Mouse (Mus musculus) myocyte (in vitro differentiated cells): ENCODE measurements around the gene Fndc10. TPM values are rescaled to one million over a fixed set of nuclear protein-coding genes. Genes with fewer than 3 reads are reported as not detected.

Source experiments
- H3K27me3 ChIP-seq: one replicate; pipeline ENCODE4 v1.6.1; 2011; ENCODE audit not compliant: control insufficient read depth, insufficient read depth, insufficient read length
- H3K36me3 ChIP-seq: one replicate; pipeline ENCODE4 v1.6.1; 2011; ENCODE audit not compliant: control insufficient read depth, insufficient read depth
- H3K4me2 ChIP-seq: one replicate; pipeline ENCODE4 v1.6.1; 2011; ENCODE audit warnings: low read depth, control low read depth
- H3K4me3 ChIP-seq: one replicate; pipeline ENCODE4 v1.5.1; 2011; ENCODE audit warnings: mild to moderate bottlenecking, control low read depth, moderate library complexity
- H3K79me2 ChIP-seq: one replicate; pipeline ENCODE4 v1.6.1; 2011; ENCODE audit not compliant: control insufficient read depth, insufficient read depth
- H3ac ChIP-seq: one replicate; pipeline ENCODE4 v1.6.1; 2011; ENCODE audit not compliant: control insufficient read depth, insufficient read length
- CEBPB ChIP-seq: IDR thresholded peaks from 2 replicates; pipeline ENCODE4 v1.6.1; 2011; ENCODE audit warnings: mild to moderate bottlenecking, moderate library complexity; ENCODE audit not compliant: poor library complexity, insufficient read depth, severe bottlenecking
- E2F4 ChIP-seq: IDR thresholded peaks from one replicate; pipeline ENCODE4 v1.6.1; 2011; ENCODE audit warnings: mild to moderate bottlenecking, control low read depth, moderate library complexity; ENCODE audit not compliant: insufficient read depth
- MAX ChIP-seq: IDR thresholded peaks from one replicate; pipeline ENCODE4 v1.6.1; 2011; ENCODE audit warnings: low read depth, mild to moderate bottlenecking, control low read depth
- MYOD1 ChIP-seq, 3 experiments: IDR thresholded peaks; one replicate each; pipeline ENCODE4 v1.6.1; 2011; ENCODE audit warnings: control low read depth in 2 of 3, low read depth in 2 of 3, mild to moderate bottlenecking in 2 of 3, moderate library complexity in 1 of 3; ENCODE audit not compliant: insufficient read length in 2 of 3, control insufficient read depth in 1 of 3
- MYOG ChIP-seq, 3 experiments: IDR thresholded peaks; one replicate each; pipeline ENCODE4 v1.6.1; 2011; ENCODE audit warnings: control low read depth in 2 of 3, low read depth in 2 of 3, mild to moderate bottlenecking in 2 of 3; ENCODE audit not compliant: insufficient read length in 2 of 3, control insufficient read depth in 1 of 3, insufficient read depth in 1 of 3
- POLR2A ChIP-seq: IDR thresholded peaks from one replicate; pipeline ENCODE4 v1.6.1; 2011; ENCODE audit warnings: low read depth, mild to moderate bottlenecking, control low read depth, moderate library complexity; ENCODE audit not compliant: insufficient read length
- POLR2AphosphoS2 ChIP-seq: IDR thresholded peaks from one replicate; pipeline ENCODE4 v1.6.1; 2011; ENCODE audit warnings: low read depth, control low read depth; ENCODE audit not compliant: insufficient read length
- REST ChIP-seq: IDR thresholded peaks from one replicate; pipeline ENCODE4 v1.6.1; 2011; ENCODE audit warnings: mild to moderate bottlenecking, control low read depth, moderate library complexity; ENCODE audit not compliant: insufficient read depth, insufficient read length
- SRF ChIP-seq: IDR thresholded peaks from one replicate; pipeline ENCODE4 v1.6.1; 2011; ENCODE audit warnings: low read depth; ENCODE audit not compliant: control insufficient read depth, insufficient read length
- TCF12 ChIP-seq: IDR thresholded peaks from one replicate; pipeline ENCODE4 v1.6.1; 2011; ENCODE audit warnings: mild to moderate bottlenecking, control low read depth; ENCODE audit not compliant: poor library complexity, insufficient read depth, severe bottlenecking
- TCF3 ChIP-seq: IDR thresholded peaks from one replicate; pipeline ENCODE4 v1.6.1; 2011; ENCODE audit warnings: low read depth, control low read depth; ENCODE audit not compliant: insufficient read length
- USF1 ChIP-seq: IDR thresholded peaks from one replicate; pipeline ENCODE4 v1.6.1; 2011; ENCODE audit warnings: low read depth, mild to moderate bottlenecking, control low read depth, moderate library complexity
- polyA plus RNA-seq: library from polyadenylated mRNA; unstranded; fragments of >200 nt; fragmentation: generic; extraction: Trizol; gene quantifications from one replicate; pipeline ENCODE4 v1.2.1, GENCODE M21; 2012; ENCODE audit warnings: missing spikeins

The Fndc10 gene
- polyA plus RNA-seq, 1 experiment: 8.3 TPM

GRCm38 (mm10) chr4:155694482-155695401 lies 600 bp downstream of the Fndc10 start:
- Histone ChIP-seq H3ac (peak overlapping the region; percentile 43), H3K36me3 (no peaks in the 10 kb centered on the region), H3K4me3 (peak overlapping the region; percentile 15), H3K27me3 (no peaks in the 10 kb centered on the region), H3K4me2 (peak overlapping the region; percentile 69), H3K79me2 (no peaks in the 10 kb centered on the region)
- peak in 1 of 3 experiments; percentile 27 for TF ChIP-seq MYOG (IDR thresholded peaks at IDR 0.05; ENCODE audit: control insufficient read depth in 1 of 3, insufficient read depth in 1 of 3, insufficient read length in 2 of 3, low read depth in 2 of 3)
- no peak for TF ChIP-seq TCF3
- TF ChIP-seq MYOD1 (IDR thresholded peaks at IDR 0.05; ENCODE audit: control insufficient read depth in 1 of 3, insufficient read length in 2 of 3, low read depth in 2 of 3): peak in 2 of 3 experiments; percentile 25 to 71
- no peak for TF ChIP-seq REST
- no peak for TF ChIP-seq SRF
- TF ChIP-seq CEBPB: no peak
- peak; percentile 52 for TF ChIP-seq POLR2A
- TF ChIP-seq USF1: no peak
- no peak for TF ChIP-seq MAX
- TF ChIP-seq TCF12: no peak
- TF ChIP-seq POLR2AphosphoS2: no peak
- TF ChIP-seq E2F4: no peak

GRCm38 (mm10) chr4:155695531-155696062 lies 1.5 kb downstream of the Fndc10 start:
- H3ac ChIP-seq: no peak overlapping the region
- peak overlapping the region; percentile 15 for H3K4me3 ChIP-seq
- H3K4me2 ChIP-seq: peak overlapping the region; percentile 69
- H3K79me2 ChIP-seq: no peaks in the 10 kb centered on the region
- TF ChIP-seq TCF3 (no peak), E2F4 (no peak), MYOG (IDR thresholded peaks at IDR 0.05; ENCODE audit: control insufficient read depth in 1 of 3, insufficient read depth in 1 of 3, insufficient read length in 2 of 3, low read depth in 2 of 3) (no peak), REST (no peak), MAX (no peak), MYOD1 (IDR thresholded peaks at IDR 0.05; ENCODE audit: control insufficient read depth in 1 of 3, insufficient read length in 2 of 3, low read depth in 2 of 3) (no peak), POLR2AphosphoS2 (no peak), SRF (no peak), POLR2A (no peak), CEBPB (no peak)
- no peaks in the 10 kb centered on the region for H3K27me3 ChIP-seq
- H3K36me3 ChIP-seq: no peaks in the 10 kb centered on the region

- Histone ChIP-seq H3K4me2 (peak overlapping the region; percentile 69), H3K36me3 (no peaks in the 10 kb centered on the region), H3ac (no peak overlapping the region), H3K4me3 (no peak overlapping the region), H3K79me2 (no peaks in the 10 kb centered on the region), H3K27me3 (no peaks in the 10 kb centered on the region)
- TF ChIP-seq MAX (no peak), TCF3 (no peak), MYOD1 (IDR thresholded peaks at IDR 0.05; ENCODE audit: control insufficient read depth in 1 of 3, insufficient read length in 2 of 3, low read depth in 2 of 3) (no peak), USF1 (no peak), TCF12 (no peak), SRF (no peak), REST (no peak), CEBPB (no peak), POLR2A (no peak), E2F4 (no peak), MYOG (IDR thresholded peaks at IDR 0.05; ENCODE audit: control insufficient read depth in 1 of 3, insufficient read depth in 1 of 3, insufficient read length in 2 of 3, low read depth in 2 of 3) (no peak), POLR2AphosphoS2 (no peak)
These were observed 2.4 kb downstream of the Fndc10 start for GRCm38 (mm10) chr4:155696261-155697255.

- no peaks in the 10 kb centered on the region for H3K27me3 ChIP-seq
- no peak overlapping the region for H3ac ChIP-seq
- no peak for TF ChIP-seq MAX
- no peak for TF ChIP-seq E2F4
- TF ChIP-seq REST: no peak
- TF ChIP-seq TCF3: no peak
- no peak for TF ChIP-seq SRF
- no peak for TF ChIP-seq MYOD1 (IDR thresholded peaks at IDR 0.05; ENCODE audit: control insufficient read depth in 1 of 3, insufficient read length in 2 of 3, low read depth in 2 of 3)
- TF ChIP-seq TCF12: no peak
- no peaks in the 10 kb centered on the region for H3K36me3 ChIP-seq
- H3K4me3 ChIP-seq: no peak overlapping the region
- no peak overlapping the region for H3K4me2 ChIP-seq
- H3K79me2 ChIP-seq: peaks cover 3% of the 10 kb centered on the region
These were observed 6.3 kb downstream of the Fndc10 start for GRCm38 (mm10) chr4:155700425-155700824.
